Mouse (Mus musculus): Measurements from ENCODE around the gene Mrvi1. TPM values are rescaled to one million over a fixed set of nuclear protein-coding genes. Genes with fewer than 3 reads are reported as not detected.

Gene Mrvi1
- total RNA-seq, 2 experiments from 2014 or later = 15.4 to 17.6 TPM

- peak in 1 of 2 experiments; percentile 24 for DNase-seq (ENCODE audit: low spot score in 2 of 2)
Observed at GRCm38 (mm10) chr7:110982764-110983163, 503 bp upstream of the Mrvi1 start.

GRCm38 (mm10) chr7:110981036-110981435, 1.2 kb downstream of the Mrvi1 start:
- DNase-seq (ENCODE audit: low spot score in 2 of 2) = no peak

- no peak for DNase-seq (ENCODE audit: low spot score in 2 of 2)
Observed at GRCm38 (mm10) chr7:110977699-110978392, 4.4 kb downstream of the Mrvi1 start.

GRCm38 (mm10) chr7:110973450-110973849, 8.8 kb downstream of the Mrvi1 start:
- no peak for DNase-seq (ENCODE audit: low spot score in 2 of 2)

DNA sequence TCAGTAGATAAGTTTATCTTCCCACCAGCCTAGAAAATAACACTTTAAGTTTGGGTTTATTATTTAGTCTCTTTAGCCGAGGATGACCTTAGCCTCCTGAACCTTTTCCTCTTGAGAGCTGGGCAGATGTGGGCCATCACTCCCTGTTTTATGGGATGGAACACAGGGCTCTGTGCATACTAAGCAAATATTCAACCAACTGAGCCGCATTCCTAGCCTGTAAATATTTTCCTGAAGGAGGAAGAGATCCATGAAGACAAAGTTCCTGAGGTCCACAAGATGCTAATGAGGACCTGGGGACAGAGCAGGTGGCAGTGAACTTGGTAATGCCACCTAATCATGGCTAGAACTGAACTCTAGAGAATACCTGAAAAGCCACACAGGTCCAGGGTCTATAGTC, 9.5 kb downstream of the Mrvi1 start:
- no peak for DNase-seq (ENCODE audit: low spot score in 2 of 2)

DNA sequence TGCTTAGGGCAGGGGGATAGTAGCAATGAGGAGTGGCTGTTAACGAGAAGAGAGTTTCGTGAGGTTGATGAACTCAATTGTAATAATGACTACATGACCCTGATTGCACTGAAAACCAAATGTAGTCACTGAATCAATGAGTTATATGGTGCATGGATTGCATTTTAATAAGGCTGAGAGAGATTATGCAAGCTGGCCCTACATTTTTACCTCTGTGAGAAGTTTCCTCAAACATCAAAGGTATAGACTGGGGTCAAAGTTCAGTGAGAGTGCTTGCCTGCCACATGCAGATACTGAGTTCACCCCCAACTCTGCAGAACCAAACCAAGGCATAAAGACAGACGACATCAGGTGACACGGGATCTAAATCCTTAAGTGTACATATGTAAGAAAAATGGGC, 14.9 kb downstream of the Mrvi1 start:
- DNase-seq (ENCODE audit: low spot score in 2 of 2) = no peak

GRCm38 (mm10) chr7:110966853-110967252, 15.4 kb downstream of the Mrvi1 start:
- DNase-seq (ENCODE audit: low spot score in 2 of 2) = no peak

GRCm38 (mm10) chr7:110965387-110965786, 16.9 kb downstream of the Mrvi1 start:
- DNase-seq (ENCODE audit: low spot score in 2 of 2) = no peak

GRCm38 (mm10) chr7:110963655-110963997, 18.6 kb downstream of the Mrvi1 start:
- DNase-seq (ENCODE audit: low spot score in 2 of 2) = no peak

DNA sequence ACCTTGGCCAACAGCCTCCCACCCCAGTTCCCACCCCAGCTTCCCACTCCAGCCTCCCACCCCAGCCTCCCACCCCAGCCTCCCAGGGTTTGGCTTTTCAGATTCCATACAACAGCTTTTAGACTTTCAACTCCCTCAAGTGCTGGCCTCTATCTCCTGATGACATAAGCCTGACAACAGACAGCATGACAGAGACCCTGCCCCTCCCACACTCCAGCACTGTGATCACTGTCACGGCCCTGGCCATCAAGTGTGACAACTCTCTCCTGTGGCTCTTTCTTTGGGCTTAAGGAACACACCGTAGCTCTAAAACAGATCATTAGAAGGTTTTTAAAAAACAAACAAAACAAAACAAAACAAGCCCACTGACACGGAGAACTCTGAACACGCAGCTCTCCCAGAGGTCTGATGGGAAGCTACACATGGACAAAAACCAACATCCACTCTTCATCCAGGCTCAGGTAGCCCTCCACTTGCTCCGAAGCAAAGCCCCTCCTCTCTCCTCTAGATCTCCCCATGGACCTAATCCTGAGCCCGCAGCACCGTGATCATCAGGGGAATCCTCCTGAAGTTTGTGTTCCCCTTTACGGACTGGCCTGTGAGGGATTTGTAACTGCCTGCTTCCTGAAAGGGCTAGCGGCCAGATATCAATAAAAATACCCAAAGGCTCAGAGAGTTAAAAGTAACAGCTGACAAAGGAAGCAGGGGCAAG, 19.2 kb downstream of the Mrvi1 start:
- DNase-seq (ENCODE audit: low spot score in 2 of 2) = no peak

GRCm38 (mm10) chr7:110962497-110962896, 19.8 kb downstream of the Mrvi1 start:
- DNase-seq (ENCODE audit: low spot score in 2 of 2) = no peak

DNA sequence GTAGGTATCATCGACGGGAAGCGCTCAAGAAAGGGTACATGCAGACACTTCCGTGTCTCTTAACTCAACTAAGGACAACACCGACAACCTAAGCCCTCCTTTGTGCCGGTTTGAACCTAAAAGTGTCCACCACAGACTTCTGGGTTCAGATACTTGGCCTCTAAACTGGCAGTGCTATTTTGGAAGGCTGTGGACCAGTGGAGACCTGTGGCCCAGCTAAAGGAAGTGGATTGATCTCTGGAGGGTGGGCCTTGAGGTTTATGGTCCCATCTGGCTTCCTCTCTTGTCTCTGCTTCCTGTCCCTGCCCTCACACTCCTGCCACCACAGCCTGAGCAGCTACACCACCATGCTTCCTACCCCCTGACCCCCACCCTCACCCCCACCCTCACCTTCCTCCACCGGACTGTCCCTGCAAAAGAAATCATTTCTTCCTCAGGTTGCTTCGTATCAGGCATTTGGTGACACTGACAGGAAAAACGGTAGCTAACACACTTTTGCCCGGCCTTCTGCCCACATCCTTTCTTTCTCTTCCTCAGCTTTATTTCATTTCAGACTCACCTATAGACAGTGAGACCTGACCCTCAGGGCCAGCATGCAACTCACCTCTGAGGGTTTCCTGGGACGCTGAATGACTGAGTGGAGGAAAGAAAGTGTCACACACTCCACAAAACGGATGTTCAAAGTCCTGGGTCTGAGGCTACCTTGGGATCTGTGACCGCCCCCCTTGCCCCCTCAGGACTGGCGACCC, 25.7 kb downstream of the Mrvi1 start:
- DNase-seq (ENCODE audit: low spot score in 2 of 2) = no peak

- DNase-seq (ENCODE audit: low spot score in 2 of 2) = no peak
Observed at GRCm38 (mm10) chr7:110955576-110955975, 26.7 kb downstream of the Mrvi1 start.

GRCm38 (mm10) chr7:110954072-110954858, 28.0 kb downstream of the Mrvi1 start:
- no peak for DNase-seq (ENCODE audit: low spot score in 2 of 2)

- DNase-seq (ENCODE audit: low spot score in 2 of 2) = peak in 1 of 2 experiments; percentile 26
Observed at GRCm38 (mm10) chr7:110953210-110953609, 29.1 kb downstream of the Mrvi1 start.

DNA sequence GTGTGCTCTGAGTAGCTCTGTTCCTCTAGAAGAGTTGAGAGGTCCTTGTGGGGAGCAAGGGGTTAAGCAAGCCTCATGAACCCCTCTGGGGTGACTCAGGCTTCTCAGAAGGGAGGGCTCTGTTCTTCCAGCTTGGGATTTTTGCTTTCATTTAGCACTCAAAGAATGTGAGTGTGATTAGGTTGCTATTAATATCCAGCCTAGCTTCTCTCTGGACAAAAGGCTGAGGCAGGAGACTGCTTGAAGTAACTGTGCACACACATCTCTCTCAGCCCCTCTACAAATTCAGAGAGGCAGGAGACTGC, 31.7 kb downstream of the Mrvi1 start:
- DNase-seq (ENCODE audit: low spot score in 2 of 2) = no peak

GRCm38 (mm10) chr7:110949785-110950620, 32.3 kb downstream of the Mrvi1 start:
- DNase-seq (ENCODE audit: low spot score in 2 of 2) = no peak

DNA sequence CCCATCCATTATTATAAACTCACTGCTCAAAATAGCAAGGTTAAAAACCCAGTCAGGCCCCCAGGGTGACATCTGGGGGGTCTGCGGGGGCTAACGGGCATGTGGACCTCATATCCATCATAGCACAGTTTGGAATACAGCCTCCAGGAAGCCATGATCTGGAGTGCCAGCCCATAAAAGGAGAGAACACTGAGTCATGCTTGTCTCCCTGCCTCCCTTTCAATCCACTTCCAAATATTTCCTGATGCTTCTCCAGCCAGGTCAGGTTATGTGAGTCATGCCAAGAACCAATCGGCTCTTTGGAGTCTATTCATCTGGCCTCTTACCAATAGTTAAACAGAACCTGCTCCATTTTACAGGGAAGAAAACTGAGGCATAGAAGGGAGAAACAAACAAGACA, 33.7 kb downstream of the Mrvi1 start:
- no peak for DNase-seq (ENCODE audit: low spot score in 2 of 2)

- DNase-seq (ENCODE audit: low spot score in 2 of 2) = no peak
Observed at GRCm38 (mm10) chr7:110947616-110948015, 34.6 kb downstream of the Mrvi1 start.

- no peak for DNase-seq (ENCODE audit: low spot score in 2 of 2)
Observed at GRCm38 (mm10) chr7:110946731-110947130, 35.5 kb downstream of the Mrvi1 start.

DNA sequence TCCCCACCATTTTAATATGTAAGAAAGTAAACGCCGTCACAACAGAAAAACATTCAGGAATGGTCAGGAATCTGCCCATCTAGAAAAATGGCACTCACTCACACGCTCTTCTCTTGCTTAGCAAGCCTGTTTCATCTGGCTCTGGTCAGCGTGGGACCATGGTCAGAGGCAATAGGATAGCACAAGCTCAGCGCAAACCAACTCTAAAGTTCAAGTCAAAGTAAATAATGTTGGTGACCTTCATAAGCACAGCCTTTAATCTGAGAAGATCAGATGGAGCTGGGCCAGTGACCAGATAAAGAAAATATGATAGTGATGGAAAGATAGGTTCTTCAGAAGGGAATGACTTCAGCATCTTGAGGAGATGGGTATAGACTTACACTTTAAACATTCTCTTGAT, 37.9 kb downstream of the Mrvi1 start:
- no peak for DNase-seq (ENCODE audit: low spot score in 2 of 2)
